Mouse (Mus musculus) small intestine, adult 2 months (tissue): ENCODE data around the gene Serpina3f. TPM values are rescaled to one million over a fixed set of nuclear protein-coding genes. Genes with fewer than 3 reads are reported as not detected.

ENCODE experiments used
- H3K27ac ChIP-seq: fragments of 200-500 bp; 2 replicates; pipeline ENCODE4 v1.5.1; 2012; ENCODE audit warnings: low read depth, low read length, control low read depth, inconsistent platforms; ENCODE audit not compliant: insufficient read depth
- H3K27me3 ChIP-seq: fragments of 200-500 bp; 2 replicates; pipeline ENCODE4 v1.6.1; 2012; ENCODE audit warnings: mild to moderate bottlenecking, moderate library complexity, low read length, inconsistent platforms; ENCODE audit not compliant: control insufficient read depth, insufficient read depth
- H3K36me3 ChIP-seq: fragments of 200-500 bp; 2 replicates; pipeline ENCODE4 v1.6.1; 2012; ENCODE audit warnings: mild to moderate bottlenecking, low read length, control low read depth, inconsistent platforms; ENCODE audit not compliant: control insufficient read depth, insufficient read depth
- H3K4me1 ChIP-seq: fragments of 200-500 bp; 2 replicates; pipeline ENCODE4 v1.6.1; 2012; ENCODE audit warnings: low read length, inconsistent platforms, mixed read lengths; ENCODE audit not compliant: control insufficient read depth, insufficient read depth, insufficient read length
- H3K4me3 ChIP-seq: fragments of 200-500 bp; 2 replicates; pipeline ENCODE4 v1.5.1; 2012; ENCODE audit warnings: low read depth, mild to moderate bottlenecking, control low read depth, inconsistent platforms, low read length, moderate library complexity
- CTCF ChIP-seq: fragments of 200-500 bp; IDR thresholded peaks from 2 replicates; pipeline ENCODE4 v1.5.1; 2012; ENCODE audit warnings: low read depth, mild to moderate bottlenecking, control low read depth, inconsistent platforms, low read length, moderate library complexity, mixed read lengths; ENCODE audit not compliant: insufficient replicate concordance, insufficient read length; ENCODE audit errors: extremely low read depth
- POLR2A ChIP-seq: fragments of 200-500 bp; IDR thresholded peaks from 2 replicates; pipeline ENCODE4 v1.6.1; 2012; ENCODE audit warnings: low read depth, mild to moderate bottlenecking, control low read depth, inconsistent platforms, low read length, moderate library complexity
- WGBS: fragments of 180-500 bp; shearing (Covaris S2); methylation state at CpG from one replicate; pipeline ENCODE4 v1.1.7; 2018; 5-methylcytosine and 5-hydroxymethylcytosine counted together
- polyA plus RNA-seq: library from polyadenylated mRNA; depleted of rRNA; stranded (reverse); fragments of >200 nt; gene quantifications from 2 replicates; pipeline ENCODE4 v1.2.3, GENCODE M21; 2012; rRNA removed

Gene Serpina3f
- polyA plus RNA-seq, result 1.2 and 1.8 TPM in 2 replicates

DNA sequence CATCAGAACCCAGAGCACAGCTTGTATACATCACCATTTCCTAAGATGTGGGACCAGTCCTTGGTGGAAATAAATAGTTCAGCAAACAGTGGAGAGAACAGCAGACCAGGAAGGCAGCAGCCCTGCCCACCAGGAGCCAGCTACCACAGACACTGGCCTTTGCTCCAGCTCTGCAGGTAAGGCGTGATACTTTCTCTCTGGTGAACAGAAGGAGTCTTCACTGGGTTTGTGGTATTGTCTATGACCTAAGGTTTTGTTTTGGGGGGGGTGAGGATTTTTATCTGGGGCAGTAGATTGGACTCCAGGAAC is at the start of gene Serpina3f:
Serpina3f (plus strand) TSS at position 100 of the 309 bp plus-strand sequence.
- Histone ChIP-seq H3K27ac (no peak within 1 kb of the TSS), H3K4me3 (no peak within 1 kb of the TSS), H3K36me3 (no peaks in the 10 kb centered on the region), H3K4me1 (no peaks in the 10 kb centered on the region), H3K27me3 (no peaks in the 10 kb centered on the region)
- TF ChIP-seq POLR2A, result no peak
- TF ChIP-seq CTCF, result no peak
- WGBS, result 24% methylated on average over 1 of the region's 1 CpGs

DNA sequence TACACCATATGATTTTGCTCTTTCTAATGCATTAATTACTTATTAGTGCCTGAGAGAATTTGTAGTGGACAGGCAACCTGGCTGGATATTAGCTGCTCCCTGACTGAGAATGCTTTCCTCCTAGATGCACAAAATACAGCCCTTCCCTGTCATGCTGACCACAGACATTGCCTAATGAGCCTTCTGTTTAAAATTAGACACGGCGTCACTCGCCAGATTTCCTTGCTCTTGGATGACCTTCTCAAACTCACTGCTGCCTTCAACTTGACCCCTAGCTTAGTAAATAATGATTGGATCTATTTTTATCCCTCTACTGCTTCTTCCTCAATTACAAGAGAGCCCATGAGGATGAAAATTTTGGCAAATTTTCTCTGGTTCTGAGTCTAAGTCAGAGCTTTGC is 39.6 kb upstream of the Serpina3f start:
- Histone ChIP-seq H3K4me3 (no peak overlapping the region), H3K36me3 (no peaks in the 10 kb centered on the region), H3K4me1 (no peaks in the 10 kb centered on the region), H3K27ac (no peak overlapping the region), H3K27me3 (no peaks in the 10 kb centered on the region)
- TF ChIP-seq POLR2A (no peak), CTCF (no peak)
- 66% methylated on average over 3 of the region's 3 CpGs for WGBS

DNA sequence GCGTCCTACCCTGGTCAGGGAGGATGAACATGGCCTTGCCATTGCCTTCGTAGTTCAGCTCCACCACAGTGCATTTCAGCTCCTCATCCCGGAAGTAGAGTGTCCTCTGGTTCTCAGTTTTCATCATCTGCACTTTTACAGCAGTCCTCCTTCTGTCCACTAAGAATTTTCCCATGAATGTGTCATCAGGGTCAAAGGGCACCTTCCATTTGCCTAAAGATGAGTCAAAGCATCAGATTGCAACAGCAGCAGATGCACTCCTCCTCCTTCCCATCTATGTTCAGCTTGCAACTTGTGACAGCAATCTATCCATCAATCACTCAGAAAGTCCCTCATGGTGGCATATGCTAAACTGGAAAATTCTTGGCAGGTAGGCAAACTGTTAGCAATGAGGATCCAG is 38.7 kb upstream of the Serpina3f start:
- no peak overlapping the region for H3K27ac ChIP-seq
- no peak overlapping the region for H3K4me3 ChIP-seq
- no peaks in the 10 kb centered on the region for H3K4me1 ChIP-seq
- TF ChIP-seq CTCF (no peak), POLR2A (no peak)
- no peaks in the 10 kb centered on the region for H3K36me3 ChIP-seq
- 80% methylated on average over 3 of the region's 3 CpGs for WGBS
- no peaks in the 10 kb centered on the region for H3K27me3 ChIP-seq

DNA sequence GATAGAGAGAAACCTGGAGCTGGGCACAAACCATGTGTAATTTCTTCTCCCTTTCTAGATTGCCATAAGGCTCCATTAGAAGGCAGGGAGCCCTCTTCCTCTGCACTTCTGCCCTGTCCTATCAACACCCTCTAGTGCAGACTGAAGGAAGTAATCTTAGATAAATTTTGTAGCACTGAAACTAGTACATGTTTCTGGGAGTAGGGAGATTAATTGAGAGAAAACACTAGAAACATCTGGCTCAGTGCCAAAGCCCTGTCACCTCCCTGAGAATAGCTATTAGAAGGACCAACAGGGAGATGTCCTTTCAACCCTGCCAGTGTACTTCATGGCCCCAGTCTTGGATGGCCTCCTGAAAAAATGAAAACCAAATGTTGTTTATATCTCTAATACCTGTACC is 35.8 kb upstream of the Serpina3f start:
- no peak overlapping the region for H3K27ac ChIP-seq
- H3K27me3 ChIP-seq, result no peaks in the 10 kb centered on the region

DNA sequence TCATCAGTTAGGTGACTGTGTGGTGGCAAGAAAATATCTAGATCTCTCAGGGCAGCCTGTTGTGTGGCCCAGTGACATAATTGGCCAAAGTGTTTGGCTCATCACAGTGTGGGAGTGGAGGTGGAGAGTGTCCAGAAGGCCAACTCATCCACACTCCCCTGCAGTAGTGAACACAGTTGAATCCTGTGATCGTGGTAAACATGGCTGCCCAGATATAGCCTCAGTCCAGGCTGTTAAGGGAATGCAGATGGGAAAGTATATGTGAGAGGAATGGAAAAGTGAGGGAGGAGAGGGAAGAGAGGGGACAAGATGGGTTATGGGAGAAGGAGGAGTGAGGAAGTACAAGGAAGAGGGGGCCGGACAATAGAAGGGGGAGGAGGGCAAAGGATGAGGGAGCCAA is 35.4 kb upstream of the Serpina3f start:
- no peaks in the 10 kb centered on the region for H3K36me3 ChIP-seq
- H3K27ac ChIP-seq, result no peak overlapping the region
- no peaks in the 10 kb centered on the region for H3K27me3 ChIP-seq
- no peak overlapping the region for H3K4me3 ChIP-seq
- TF ChIP-seq POLR2A (no peak), CTCF (no peak)
- 68% methylated on average over 2 of the region's 2 CpGs for WGBS
- no peaks in the 10 kb centered on the region for H3K4me1 ChIP-seq

More for the DNA sequence above, 35.8 kb upstream of the Serpina3f start:
- TF ChIP-seq CTCF, result no peak
- no peak for TF ChIP-seq POLR2A
- no peaks in the 10 kb centered on the region for H3K36me3 ChIP-seq
- no peak overlapping the region for H3K4me3 ChIP-seq
- H3K4me1 ChIP-seq, result no peaks in the 10 kb centered on the region

DNA sequence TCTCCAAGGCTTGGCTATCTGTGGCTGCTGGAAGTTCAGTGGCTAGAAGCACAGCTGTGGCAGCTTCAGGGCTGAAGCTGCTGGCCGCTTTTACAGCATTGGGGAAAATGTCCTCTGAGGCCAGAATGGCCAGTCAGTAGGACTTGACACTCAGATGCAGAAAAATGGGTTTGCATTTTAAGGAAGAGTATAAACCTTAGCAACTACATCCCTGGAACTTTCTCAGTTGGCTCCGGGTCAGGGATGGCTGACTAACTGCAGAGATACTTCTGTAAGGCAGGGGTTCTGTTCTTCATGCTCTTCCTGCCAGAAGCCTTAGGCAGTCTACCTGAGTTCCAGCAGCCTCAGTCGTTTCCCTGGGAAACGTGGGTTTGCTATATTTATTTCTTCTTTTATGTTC is 29.3 kb upstream of the Serpina3f start:
- Histone ChIP-seq H3K4me1 (no peaks in the 10 kb centered on the region), H3K27ac (no peak overlapping the region), H3K4me3 (no peak overlapping the region), H3K27me3 (no peaks in the 10 kb centered on the region), H3K36me3 (no peaks in the 10 kb centered on the region)
- no peak for TF ChIP-seq POLR2A
- no peak for TF ChIP-seq CTCF
- 82% methylated on average over 4 of the region's 4 CpGs for WGBS

DNA sequence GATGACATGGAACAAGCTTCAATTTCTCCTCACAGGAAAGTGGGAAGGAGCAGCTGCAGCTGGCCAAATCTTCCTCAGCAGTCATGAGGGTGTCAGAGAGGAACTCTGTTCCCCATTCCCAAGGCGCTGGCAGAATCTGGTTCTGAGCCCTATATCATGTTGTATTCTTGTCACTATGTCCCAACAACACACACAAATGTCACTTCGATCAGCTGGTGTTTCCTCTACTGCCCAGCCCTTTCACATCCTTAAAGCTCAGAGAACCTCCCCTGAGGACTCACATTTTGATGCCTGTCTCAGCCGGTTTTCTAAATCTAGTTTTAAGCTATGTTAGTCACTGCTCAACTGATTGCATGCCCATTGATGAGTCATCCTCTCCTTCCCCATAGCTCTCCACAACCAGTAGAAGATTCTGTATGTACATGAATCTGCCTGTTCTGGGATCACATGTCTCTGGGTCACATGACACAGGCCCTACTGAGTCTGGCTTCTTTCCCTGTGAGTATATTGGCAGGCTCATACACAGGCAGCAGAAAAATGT is 28.2 kb upstream of the Serpina3f start:
- TF ChIP-seq POLR2A, result no peak
- TF ChIP-seq CTCF, result no peak

DNA sequence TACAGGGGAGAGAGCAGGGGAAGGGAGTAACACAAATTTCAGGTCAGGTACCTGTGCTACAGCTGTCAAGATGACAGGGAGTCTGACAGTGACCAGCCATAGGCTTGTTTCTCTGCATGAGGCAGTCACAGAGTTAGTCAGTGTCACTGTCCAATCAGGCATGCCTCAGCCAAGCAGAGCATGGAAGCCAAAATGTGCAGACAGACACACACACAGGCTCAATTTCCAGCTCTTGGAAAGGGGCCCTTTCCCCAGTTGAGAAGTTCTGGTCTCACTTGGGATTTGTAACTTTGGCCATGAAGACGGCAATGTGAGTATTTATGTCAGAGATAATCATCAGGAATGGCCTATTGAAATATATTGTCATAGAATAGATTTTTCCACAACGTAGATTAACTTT is 25.1 kb upstream of the Serpina3f start:
- peaks cover 6% of the 10 kb centered on the region; the same call in 1 of the 2 replicates for H3K4me1 ChIP-seq
- 79% methylated on average over 2 of the region's 2 CpGs for WGBS
- H3K4me3 ChIP-seq, result no peak overlapping the region
- no peaks in the 10 kb centered on the region for H3K27me3 ChIP-seq
- TF ChIP-seq POLR2A, result no peak
- TF ChIP-seq CTCF, result no peak
- no peak overlapping the region for H3K27ac ChIP-seq
- H3K36me3 ChIP-seq, result no peaks in the 10 kb centered on the region

More for the DNA sequence above, 28.2 kb upstream of the Serpina3f start:
- Histone ChIP-seq H3K27ac (no peak overlapping the region), H3K4me3 (no peak overlapping the region), H3K4me1 (peaks cover 5% of the 10 kb centered on the region; the same call in 1 of the 2 replicates), H3K27me3 (no peaks in the 10 kb centered on the region), H3K36me3 (no peaks in the 10 kb centered on the region)
- WGBS, result 75% methylated on average over 3 of the region's 3 CpGs

DNA sequence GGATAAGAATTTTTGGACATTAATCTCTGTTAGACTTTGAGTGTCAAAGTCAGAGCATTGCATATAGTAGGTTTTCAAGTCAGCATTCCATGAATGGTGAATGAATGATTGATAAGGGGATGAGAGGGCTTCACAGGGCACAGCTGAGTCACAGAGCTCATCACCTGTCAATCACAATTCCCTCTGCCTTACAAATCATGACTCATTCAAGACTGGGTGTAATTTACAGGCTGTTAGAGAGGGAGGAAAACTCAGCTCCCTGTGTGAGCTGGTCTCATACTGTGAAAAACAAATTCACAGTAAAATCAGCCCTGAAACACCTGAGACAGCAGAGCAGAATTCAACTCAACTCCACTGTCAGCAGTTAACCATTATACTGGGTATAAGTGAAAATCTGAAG is 23.5 kb upstream of the Serpina3f start:
- no peaks in the 10 kb centered on the region for H3K27me3 ChIP-seq
- TF ChIP-seq CTCF (no peak), POLR2A (no peak)
- no peak overlapping the region for H3K4me3 ChIP-seq
- no peak overlapping the region for H3K27ac ChIP-seq
- peaks cover 6% of the 10 kb centered on the region; the same call in 1 of the 2 replicates for H3K4me1 ChIP-seq
- no peaks in the 10 kb centered on the region for H3K36me3 ChIP-seq
